Mouse (Mus musculus): ENCODE results near the gene Irf5. TPM values are rescaled to one million over a fixed set of nuclear protein-coding genes. Genes with fewer than 3 reads are reported as not detected.

Gene Irf5
- 1 to 10 TPM; 3.0 TPM for total RNA-seq (2021)

DNA sequence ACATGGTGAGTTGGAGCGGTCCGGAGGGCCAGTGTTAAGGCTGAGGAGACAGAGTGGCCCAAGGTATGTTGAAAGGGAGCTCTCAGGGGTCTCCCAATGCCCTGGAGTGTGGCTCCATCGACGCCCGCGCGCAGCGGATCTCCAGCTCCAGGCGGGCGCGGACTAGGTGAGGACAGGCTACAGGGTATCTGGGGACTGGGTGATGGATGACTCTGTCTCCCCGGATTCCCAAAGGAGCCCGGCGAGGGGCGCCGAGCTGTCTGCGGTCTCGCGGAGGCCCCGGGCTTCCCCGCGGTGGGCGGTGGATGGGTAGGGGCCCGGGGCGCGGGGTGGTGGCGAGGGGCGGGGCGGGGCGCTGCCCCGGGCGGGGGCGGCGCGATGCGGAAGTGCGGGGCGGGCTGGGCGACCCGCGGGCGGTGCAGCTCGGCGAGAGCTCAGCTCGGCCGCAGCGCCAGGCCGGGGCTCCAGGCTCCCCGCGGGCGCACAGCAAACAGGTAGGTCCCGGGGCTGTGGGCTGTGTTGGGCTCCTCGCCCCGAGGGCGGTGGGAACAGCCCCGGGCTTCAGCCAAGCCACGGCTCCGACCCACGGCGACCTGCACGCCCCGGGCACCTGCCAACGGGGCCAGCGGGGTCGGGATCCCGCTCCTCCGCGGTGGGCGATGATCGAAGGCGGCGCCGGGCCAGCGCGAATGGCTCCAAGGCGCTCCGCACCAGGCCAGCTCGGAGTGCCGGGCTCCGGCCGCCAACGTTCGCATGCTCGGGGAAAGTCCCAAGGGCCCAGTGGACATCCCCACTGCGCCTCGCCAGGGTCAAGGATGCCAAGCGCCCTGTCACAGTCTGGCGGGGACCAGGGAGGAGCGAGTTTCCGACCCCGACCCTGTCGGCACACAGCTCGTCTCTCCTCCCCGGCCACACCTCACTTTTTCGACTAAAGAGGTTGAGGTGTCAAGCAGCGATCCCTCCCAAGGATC is at the start of gene Irf5:
Gene Irf5 (plus strand): TSS at position 345 of the 971 bp plus-strand sequence.
- DNase-seq, result peak; percentile 35

DNA sequence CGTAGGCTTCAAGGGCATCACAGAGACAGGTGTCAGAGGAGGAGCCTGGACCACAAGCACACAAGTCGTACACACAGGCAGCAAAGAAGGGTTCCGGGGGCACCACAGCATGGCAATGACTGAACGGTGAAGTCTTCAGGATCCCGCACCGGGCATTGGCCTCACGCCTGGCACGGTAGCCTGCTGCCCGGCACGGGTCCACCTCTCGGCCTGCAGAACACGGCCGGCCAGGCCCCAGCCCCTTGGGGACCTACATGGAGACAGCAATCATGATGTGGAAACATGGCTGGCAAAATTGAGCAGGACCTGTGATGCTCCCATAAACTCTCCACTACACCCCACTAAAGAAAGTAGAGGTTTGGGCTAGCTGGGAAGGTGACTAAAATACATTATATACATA is 43.7 kb upstream of the Irf5 start:
- DNase-seq, result no peak

DNA sequence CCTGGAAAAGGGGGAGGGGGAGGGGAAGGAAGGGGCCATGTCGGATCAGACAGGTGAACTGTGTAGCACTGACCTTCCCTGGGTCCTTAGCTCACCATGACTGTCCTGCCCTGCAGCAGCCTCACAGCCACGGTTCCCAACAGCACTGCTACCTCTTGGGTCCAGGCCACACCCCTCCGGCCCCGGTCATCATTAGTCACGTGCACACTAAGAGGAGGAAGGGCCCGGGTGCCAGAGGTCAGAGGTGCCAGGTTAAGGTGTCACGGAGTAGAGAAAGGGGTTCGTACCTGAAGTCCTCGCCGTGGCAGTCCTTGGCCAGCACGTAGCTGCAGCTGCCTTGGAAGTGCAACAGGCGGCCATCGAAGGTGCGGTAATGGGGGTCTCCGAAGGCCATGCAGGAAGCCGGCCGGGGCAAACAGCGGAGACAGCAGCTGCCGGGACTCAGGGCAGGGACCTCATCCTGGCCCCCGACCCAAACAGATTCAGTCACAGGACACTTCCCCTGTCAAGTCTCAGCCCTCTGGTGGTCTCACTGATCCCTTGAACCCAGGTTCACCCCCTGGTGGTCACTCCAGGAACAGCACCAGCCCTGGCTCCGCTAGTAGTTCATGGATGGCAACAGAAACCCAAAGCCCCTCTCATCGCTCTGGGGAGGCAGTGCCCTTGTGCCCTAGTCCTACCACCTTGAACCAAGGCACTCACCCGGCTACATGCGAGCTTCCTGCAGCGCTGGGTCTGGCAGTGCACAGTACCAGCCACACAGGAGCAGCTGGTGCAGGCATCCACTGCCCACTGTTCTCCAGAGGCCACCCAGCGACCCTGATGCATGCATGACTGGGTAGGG is 41.5 kb upstream of the Irf5 start:
- DNase-seq, result peak; percentile 87

DNA sequence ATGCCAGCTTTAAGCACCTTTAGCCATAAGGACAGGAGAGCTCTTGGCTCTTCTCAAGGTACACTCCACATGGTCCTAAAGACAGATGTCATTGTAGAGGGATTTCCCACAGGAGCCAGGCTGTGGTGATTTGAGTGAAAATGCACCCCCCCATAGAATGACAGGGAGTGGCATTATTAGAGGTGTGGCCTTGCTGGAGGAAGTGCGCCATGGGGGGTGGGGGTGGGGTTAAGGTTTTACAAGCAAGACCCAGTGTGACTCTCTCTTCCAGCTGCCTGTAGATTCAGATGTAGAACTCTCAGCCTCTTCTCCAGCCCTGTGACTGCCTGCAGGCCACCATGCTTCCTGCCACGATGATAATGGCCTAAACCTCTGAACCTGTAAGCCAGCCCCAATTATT is 40.5 kb upstream of the Irf5 start:
- no peak for DNase-seq

DNA sequence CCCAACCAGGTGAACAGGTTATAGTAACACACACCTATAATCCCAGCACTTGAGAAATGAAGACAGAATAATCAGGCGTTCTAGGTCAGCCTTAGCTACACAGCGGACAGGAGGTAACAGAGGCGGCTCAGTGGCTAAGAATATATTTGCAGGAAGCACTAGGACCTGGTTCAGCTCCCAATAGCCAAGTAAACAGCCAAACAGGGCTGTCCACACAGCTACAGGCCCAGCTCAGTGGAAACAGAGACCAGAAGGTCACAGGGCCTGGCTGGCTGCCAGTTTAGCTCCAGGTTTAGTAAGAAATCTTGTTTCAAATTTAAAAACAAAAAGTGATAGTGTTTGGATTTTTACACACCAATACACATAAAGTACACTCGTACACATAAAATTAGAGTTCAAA is 32.3 kb upstream of the Irf5 start:
- peak; percentile 30 for DNase-seq

DNA sequence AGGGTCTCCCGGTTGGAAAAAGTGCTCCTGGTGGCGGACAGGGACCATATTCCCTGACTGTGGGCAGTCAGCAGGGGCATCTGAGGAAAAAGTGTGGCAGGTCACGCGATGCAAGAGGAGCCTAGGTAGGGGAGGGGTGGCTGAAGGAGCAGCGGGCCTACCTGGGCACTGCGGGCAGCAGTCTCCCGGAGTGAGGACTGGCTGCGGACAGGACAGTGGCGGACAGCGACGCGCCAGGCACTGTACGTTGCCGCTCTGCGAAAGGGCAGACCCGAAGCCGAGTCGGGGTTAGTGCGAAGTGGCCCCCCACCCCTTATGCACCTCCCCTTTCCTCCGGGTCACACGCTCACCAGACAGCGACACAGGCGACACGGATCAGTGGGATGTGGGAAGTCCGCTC is 30.2 kb upstream of the Irf5 start:
- no peak for DNase-seq

DNA sequence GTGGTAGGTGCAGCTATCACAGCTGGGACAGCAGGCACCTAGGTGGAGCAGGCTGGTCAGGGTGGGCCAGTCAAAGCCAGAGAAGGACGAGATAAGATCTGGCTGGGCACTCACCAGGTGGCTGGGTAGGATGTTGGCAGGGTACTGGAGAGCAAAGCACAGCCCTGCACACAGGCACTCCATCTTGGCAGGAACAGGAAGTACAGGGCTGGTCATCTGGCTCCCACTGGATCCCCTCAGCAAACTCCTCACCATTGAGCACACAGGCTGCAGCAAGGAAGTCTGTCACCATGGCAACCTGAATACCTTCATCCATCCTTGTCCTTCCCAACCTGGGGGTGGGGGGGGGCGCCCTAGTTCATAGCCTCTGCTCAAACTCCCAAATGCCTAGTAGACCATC is 28.6 kb upstream of the Irf5 start:
- DNase-seq, result no peak

DNA sequence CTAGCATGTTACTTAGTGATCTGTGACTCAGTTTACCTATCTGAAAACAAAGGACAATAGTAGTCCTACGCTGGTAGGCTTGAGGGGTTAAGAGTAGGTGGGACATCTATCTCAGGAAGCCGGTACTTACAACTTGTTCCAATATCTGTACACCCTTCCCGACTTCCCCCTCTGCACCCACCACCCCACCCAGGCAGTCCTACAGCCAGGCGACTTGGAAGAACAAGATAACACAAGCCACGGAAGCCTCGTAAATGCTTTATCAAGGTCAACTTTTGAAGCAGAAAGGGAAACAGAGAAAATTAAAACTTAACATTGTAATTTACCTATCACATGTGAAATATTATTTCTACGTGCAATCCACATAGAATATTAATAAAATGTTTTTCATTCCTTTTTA is 26.2 kb upstream of the Irf5 start:
- no peak for DNase-seq

DNA sequence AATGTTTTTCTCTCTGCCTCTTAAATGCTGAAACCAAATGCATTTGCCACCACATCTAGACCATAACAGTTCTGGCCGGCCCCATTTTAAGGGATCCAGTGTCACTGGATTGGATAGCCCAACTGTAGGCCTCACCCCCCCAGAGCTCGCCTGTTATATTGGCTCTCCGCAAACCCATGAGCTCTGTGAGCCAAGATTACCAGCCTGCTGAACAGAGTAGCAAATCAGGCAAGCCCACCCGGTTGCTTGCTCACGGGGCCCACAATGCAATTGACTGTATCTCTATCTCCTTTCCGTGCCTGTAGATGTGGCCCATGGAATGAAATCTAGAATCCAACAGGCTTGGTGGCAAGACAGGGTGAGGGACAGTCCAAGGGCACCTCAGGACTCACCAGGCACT is 25.6 kb upstream of the Irf5 start:
- no peak for DNase-seq

DNA sequence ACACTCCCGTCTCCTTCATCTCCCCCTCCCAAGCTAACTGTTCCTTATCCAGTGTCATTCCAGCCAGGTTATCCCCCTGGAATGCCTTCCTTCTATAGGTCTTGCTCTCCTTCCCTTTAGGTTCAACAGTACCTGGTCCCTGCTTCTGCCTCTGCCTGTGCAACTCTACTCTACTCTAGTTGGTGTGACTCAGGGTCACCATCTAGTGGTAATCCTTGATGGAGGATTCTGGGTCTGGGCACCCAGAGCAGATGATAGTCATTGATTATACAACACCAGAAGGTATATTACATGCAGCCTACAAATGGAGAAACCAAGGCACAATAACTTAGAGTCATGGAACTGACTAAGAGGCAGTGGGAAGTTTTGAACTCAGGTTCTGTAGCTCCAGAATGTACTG is 24.8 kb upstream of the Irf5 start:
- DNase-seq, result no peak

DNA sequence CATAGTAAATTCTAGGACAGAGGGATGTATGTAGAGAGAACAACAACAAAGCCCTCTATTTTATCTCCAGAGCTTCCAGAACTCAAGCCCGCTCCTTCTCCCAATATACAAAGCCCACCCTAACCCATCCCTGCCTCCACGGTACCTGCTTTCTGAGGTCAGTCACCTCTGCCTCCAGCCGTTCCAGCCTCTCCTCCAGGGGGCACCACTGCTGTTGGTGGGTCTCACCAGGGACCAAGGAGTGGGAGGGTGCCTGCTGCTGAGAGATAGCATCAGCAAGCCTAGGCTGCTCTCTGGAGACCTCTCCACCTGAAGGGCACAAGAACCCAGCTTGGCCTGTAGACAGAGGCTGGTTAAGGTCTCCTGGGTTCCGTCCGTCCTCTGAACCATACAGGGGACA is 20.9 kb upstream of the Irf5 start:
- DNase-seq, result no peak

DNA sequence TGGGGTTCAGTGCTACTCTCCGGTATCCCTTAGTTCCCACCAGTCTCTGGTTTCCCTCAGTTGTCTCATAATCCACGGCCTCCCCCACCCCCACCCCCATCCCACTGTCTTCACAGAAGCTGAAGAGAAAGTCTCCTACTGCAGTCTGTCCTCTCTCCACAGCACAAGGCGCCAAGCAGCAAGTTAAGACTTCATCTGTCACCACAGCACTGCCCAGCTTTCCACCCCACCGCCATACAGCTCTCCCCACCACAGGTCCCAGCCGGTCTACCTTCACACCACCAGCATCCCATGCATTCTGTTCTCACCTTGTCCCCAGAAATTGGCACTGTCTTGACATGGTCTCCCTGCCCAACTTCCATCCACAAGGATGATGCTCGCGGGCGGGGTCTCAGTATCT is 19.6 kb upstream of the Irf5 start:
- no peak for DNase-seq

DNA sequence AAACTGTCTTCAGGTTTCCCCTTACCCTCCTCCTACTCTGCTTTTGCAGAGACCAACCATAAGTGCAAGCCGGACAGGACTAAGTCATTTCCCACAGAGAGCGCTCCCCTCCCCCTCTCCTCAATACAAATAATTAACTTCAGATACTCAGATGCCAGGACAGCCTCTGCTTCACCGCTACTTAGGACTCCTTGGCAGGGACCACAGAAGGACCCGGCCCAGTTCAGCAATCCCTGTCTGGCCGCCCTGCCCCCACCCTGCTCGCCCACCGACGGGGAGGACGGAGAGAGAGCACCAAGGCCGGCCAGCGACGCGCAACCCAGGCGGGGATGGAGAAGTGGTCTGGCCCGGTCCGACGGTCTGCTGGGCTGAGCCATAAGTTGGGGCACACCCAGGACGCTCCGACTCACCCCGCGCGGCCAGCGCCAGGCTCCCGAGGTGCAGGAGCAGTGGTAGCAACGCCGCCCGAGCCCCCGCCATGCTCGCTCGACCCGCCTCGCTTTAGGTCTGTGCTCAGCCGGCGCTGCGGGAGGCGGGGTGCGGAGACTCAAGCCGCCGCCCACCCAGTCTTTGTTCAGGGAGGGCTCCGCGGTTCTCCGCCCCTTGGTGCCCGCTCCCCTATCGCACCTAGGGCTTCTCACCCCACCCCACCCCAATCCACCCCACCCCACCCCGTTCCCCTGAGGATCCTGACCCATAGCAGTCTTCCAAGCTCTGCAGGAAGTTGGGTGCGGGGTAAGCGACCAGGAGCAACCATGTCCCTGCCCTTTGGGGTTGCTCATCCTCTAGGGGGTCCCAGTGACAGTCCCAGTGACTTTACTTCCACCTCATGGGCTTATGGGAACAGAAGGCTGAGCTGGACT is 18.7 kb upstream of the Irf5 start, which contains the start of gene Kcp:
Gene Kcp (minus strand): TSS at position 506 of the 863 bp plus-strand sequence.
- DNase-seq, result peak; percentile 43

DNA sequence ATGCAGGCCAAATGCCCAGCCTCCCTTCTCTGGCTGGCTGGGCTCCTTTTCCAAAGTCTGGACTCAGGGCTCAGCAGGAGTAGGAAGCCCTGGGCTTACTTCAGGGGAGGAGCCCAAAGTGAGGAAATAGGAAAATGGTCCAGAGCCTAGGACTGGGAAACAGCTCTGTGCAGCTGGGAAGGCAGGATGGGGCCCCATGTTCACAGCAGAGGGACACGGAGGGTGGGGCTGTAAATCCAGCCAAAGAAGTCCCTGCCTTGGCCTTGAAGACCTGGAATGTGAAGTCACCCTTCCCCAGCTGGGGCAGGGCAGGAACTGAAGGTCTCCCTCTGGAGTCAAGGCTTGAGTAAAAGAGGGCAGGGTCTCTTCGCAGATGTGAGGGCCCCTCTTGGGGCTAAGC is 17.3 kb upstream of the Irf5 start:
- DNase-seq, result peak; percentile 44

DNA sequence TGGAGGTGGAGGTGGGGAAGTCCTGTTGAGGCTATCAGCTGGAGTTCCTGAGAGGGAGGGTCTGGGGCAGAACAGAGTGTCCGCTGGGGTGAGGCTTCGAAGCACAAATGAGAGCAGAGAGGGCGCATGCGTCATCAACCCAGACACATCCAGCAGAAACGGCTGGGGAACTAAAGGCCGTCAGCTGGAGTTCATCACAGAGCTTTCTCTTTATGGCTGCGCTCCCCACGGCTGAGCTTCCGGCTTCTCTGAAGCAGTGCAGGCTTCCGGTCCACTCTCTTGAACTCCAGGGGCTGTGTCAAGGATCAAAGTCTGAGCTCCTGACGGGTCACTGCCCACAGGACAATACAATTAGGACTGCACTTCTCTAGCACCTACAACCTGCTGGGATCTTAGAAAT is 13.1 kb upstream of the Irf5 start:
- peak; percentile 64 for DNase-seq

DNA sequence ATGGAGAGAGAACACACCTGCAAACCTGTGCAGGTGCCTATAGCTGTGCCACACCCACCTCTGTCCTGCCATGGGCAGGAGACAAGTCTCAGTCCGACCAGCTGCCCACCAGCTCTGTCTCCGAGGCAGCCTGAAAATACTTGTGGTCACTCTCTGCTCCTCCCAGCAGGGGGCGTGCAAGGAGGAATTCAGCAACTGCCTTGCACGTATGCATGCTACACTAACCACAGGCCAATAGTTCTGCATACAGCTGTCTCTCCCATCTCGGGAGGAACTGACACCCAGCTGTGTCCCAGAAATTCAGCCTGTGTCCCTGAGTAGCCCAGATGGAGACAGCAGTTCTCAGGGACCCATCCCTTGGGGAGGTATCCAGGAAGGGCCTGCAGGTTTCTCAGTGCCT is 9.3 kb upstream of the Irf5 start:
- DNase-seq, result peak; percentile 85

DNA sequence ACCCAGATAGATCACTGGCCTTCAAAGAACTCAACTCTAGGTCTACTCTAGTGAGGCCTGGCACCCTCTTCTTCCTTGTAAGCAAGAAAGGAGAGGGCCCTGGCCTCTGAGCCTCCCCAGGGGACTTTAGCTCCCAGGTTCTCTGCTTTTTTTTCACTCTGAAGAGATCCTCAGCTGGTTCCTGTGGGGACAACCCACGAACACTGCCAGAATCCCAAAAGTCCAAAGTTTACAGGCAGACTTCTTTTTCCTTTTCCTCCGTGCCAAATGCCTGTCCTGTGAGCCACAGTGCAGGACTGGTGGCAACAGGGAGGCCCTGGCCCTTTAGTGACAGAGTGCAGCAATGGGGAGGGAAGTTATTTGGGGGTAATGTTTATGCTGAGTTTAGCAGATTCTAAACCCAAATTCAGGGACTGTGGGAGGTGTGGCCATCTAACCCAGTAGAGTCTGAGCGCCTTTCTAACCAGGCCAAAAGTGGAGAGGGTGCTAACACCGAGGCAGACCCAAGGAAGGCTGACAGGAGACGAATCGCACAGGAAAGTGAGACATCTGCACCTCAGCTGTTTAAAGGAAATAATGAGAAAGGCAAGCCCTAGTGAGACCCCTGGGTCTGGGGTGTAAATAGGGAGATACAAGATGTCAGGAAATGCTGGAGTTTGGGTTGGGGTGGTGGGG is 3.7 kb upstream of the Irf5 start:
- DNase-seq, result no peak

DNA sequence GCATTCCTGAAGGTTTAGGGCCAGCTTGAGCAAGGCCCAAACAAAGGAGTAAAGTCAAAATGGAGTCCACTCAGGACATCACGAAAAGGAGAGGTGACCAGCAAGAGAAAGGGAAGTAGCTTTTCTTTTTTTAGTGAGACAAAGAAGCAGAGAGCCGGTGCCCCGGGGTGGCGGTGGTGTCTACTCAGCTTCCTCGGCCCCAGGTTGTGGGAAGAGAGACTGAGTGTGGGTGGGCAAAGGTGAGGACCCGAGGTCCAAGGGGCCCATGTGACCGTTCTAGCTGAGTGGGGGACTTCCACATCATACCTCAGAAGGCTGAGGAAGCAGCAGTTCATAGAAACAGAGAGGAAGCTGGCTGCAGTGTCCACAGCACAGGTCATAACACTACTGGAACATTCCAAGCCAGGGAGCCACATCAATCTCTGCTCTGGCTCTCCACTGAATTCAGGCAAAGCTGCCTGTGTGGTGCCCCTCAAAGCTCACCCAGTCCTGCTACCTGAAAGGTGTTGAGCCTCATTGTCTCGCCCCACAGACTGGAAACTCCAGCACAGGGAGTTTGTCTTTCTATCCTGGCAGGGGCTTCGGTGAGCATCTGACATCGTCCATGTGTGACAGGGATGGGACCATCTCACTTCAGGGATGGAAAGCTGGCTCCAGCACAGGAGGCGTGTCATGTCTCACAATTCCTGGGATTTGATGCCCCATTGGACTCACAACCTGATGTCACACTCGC is 3.0 kb upstream of the Irf5 start:
- DNase-seq, result no peak

DNA sequence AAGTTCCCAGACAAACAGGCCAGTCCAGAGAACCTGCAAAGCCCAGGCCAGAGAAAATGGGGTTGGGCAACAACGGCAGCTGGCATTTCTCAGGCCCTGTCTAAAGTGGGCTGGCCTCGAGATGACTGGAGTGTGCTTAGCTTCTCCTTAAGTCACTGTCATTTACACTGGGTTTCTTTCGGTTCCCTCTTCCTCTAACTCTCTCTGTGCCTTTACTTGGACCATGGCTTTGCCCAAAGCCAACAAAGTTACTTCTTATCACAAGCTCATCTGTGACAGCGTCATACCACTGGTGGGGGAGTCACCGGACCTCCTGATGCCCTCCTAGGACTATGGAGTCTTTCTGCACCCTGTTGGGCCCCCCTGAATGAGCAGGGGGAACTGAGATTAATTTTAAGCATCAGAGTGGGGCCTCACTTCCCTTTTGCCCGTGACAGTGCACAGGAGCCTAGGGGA is 2.4 kb upstream of the Irf5 start:
- peak; percentile 66 for DNase-seq

DNA sequence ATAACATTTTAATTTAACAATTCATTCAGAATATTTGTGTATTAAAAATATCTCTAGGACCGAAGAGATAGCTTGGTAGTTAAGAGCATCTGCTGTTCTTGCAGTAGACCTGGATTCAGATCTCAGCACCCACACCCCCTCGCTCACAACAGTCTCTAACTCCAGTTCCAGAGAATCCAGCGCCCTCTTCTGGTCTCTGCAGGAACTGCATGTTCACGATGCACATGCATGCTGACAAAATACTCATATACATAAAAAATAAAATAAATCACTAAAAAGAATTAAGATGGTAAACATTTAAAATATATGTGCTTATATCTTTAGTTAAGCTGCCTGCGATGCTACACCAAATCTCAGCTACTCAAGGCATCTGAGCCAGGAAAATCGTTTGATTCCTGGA is 1.2 kb upstream of the Irf5 start:
- DNase-seq, result peak; percentile 42
